Mouse (Mus musculus) spleen, adult 2 months (tissue): ENCODE measurements around the gene Timm29. TPM values are rescaled to one million over a fixed set of nuclear protein-coding genes. Genes with fewer than 3 reads are reported as not detected.
A peak's percentile ranks its signal among the peaks of the same experiment; 100 is the strongest.

Source experiments
- DNase-seq, 2 experiments: peaks; one replicate each; pipeline versions ENCODE4 v3.0.0 to v3.0.0-alpha.2; 2012 to 2021; ENCODE audit warnings: low spot score in 2 of 2, low read depth in 1 of 2
- H3K27ac ChIP-seq: fragments of 200-500 bp; 2 replicates; pipeline ENCODE4 v1.5.1; 2012; ENCODE audit warnings: low read length, inconsistent platforms; ENCODE audit not compliant: insufficient read depth
- H3K27me3 ChIP-seq: fragments of 200-500 bp; 2 replicates; pipeline ENCODE4 v1.6.1; 2012; ENCODE audit warnings: mild to moderate bottlenecking, moderate library complexity, low read length, inconsistent platforms; ENCODE audit not compliant: control insufficient read depth, insufficient read depth
- H3K36me3 ChIP-seq: fragments of 200-500 bp; 2 replicates; pipeline ENCODE4 v1.6.1; 2012; ENCODE audit warnings: mild to moderate bottlenecking, low read length, inconsistent platforms; ENCODE audit not compliant: control insufficient read depth, insufficient read depth
- H3K4me1 ChIP-seq: fragments of 200-500 bp; 2 replicates; pipeline ENCODE4 v1.6.1; 2011; ENCODE audit warnings: inconsistent platforms; ENCODE audit not compliant: control insufficient read depth, insufficient read depth, insufficient read length
- H3K4me3 ChIP-seq: fragments of 200-500 bp; 2 replicates; pipeline ENCODE4 v1.5.1; 2011; ENCODE audit warnings: mild to moderate bottlenecking, inconsistent platforms; ENCODE audit not compliant: insufficient read depth, insufficient read length; ENCODE audit errors: extremely low read depth
- CTCF ChIP-seq: fragments of 200-500 bp; IDR thresholded peaks from 2 replicates; pipeline ENCODE4 v1.5.1; 2011; ENCODE audit warnings: mild to moderate bottlenecking, inconsistent platforms; ENCODE audit not compliant: insufficient read depth, insufficient read length, insufficient replicate concordance; ENCODE audit errors: extremely low read depth
- POLR2A ChIP-seq: fragments of 200-500 bp; IDR thresholded peaks from 2 replicates; pipeline ENCODE4 v1.6.1; 2011; ENCODE audit warnings: low read depth, low read length, inconsistent platforms
- WGBS: fragments of 180-500 bp; shearing (Covaris S2); methylation state at CpG from one replicate; pipeline ENCODE4 v1.1.7; 2018; 5-methylcytosine and 5-hydroxymethylcytosine counted together
- polyA plus RNA-seq: library from polyadenylated mRNA; depleted of rRNA; stranded (reverse); fragments of >200 nt; gene quantifications from 2 replicates; pipeline ENCODE4 v1.2.3, GENCODE M21; 2012; rRNA removed

Gene Timm29
- 14.9 and 17.6 TPM in 2 replicates for polyA plus RNA-seq

GRCm38 (mm10) chr9:21592703-21593121 is at the start of gene Timm29, which contains the start of gene Yipf2:
Timm29 (plus strand) TSS chr9:21592722.
Yipf2 (minus strand) TSS chr9:21592828.
- TF ChIP-seq POLR2A = peak; percentile 11; the same call in 1 of the 2 replicates
- no peak for TF ChIP-seq CTCF
- peak; percentile 82 to 94 for DNase-seq
- WGBS = under 1% methylated on average over 30 of the region's 30 CpGs
- Histone ChIP-seq H3K27me3 (no peaks in the 10 kb centered on the region), H3K36me3 (peaks cover 11% of the 10 kb centered on the region), H3K4me3 (peak within 1 kb of the TSS; percentile 74), H3K4me1 (peaks cover 9% of the 10 kb centered on the region; the same call in 1 of the 2 replicates), H3K27ac (peak within 1 kb of the TSS; percentile 66)

- Histone ChIP-seq H3K27me3 (no peaks in the 10 kb centered on the region), H3K36me3 (peaks cover 4% of the 10 kb centered on the region; the same call in 1 of the 2 replicates), H3K4me3 (peak overlapping the region; percentile 73; the same call in 1 of the 2 replicates), H3K27ac (no peak overlapping the region), H3K4me1 (peaks cover 5% of the 10 kb centered on the region)
- 31% methylated on average over 9 of the region's 9 CpGs for WGBS
- no peak for DNase-seq
- TF ChIP-seq POLR2A (no peak), CTCF (no peak)
These were observed 47.1 kb upstream of the Timm29 start for GRCm38 (mm10) chr9:21545351-21545915.

DNA sequence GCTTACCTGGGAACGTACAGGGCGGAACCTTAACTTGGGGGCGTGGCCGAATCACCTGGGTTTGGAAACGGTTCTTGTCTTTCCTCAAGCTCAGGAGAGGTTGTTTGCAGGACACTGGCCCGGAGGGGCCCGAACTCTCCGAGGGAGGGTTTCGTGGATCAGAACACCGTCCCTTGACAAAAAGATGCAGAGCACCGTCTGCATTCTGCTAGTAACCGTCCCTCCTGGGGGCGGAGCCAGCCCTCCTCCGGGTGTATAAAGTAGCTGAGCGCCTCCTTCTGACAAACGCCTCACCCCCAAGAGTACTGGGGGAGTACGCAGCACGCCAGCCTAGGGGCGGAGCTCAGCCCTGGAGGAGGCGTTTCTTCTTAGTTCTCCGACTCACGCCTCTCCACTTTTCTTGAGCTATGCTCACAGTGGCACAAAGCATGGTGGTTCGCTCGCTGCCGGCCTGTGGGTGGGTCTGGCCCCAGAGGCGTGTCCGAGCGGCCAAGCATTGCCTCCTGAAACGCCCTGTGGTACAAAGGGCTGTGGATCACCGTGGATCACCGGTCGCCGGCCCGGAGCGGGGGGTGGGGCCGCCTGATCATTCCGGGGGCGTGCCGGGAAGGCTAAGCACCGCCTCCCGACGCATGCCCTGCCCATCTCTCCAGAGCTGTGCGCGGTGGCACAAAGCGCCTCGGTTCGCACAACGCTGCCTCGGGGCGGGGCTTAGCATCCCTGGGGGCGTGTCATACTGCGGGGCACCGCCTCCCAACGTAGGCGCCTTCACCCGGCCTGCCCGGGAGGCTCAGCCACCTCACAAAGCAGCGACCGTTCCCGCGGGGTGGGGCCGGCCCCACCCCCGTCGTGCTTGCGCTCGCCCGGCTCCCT is 46.4 kb upstream of the Timm29 start:
- H3K4me3 ChIP-seq = peak overlapping the region; percentile 73
- H3K4me1 ChIP-seq = peaks cover 5% of the 10 kb centered on the region
- peak overlapping the region; percentile 65 for H3K27ac ChIP-seq
- under 1% methylated on average over 66 of the region's 67 CpGs for WGBS
- H3K36me3 ChIP-seq = no peaks in the 10 kb centered on the region
- TF ChIP-seq POLR2A (no peak), CTCF (peak; percentile 67; the same call in 1 of the 2 replicates)
- DNase-seq = peak; percentile 96 to 99
- no peaks in the 10 kb centered on the region for H3K27me3 ChIP-seq

DNA sequence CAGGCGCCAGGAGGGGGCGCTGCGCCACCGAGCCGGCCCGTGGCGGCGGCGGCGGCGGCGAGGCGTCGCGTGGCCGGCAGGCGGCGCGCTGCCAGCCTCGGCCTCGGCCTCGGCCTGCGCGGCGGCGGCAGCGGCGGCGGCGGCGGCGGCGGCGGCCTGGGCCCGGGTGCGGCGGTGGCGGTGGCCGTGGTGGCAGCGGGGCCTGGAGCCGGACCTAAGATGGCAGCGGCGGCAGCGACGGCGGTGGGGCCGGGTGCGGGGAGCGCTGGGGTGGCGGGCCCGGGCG is 45.8 kb upstream of the Timm29 start, which contains the start of gene Carm1:
Gene Carm1 (plus strand): TSS at position 106 of the 286 bp plus-strand sequence.
- 25% methylated on average over 39 of the region's 52 CpGs for WGBS
- peaks cover 5% of the 10 kb centered on the region for H3K4me1 ChIP-seq
- no peak for DNase-seq
- TF ChIP-seq CTCF = no peak
- TF ChIP-seq POLR2A = no peak
- H3K27ac ChIP-seq = peak within 1 kb of the TSS; percentile 71
- no peaks in the 10 kb centered on the region for H3K27me3 ChIP-seq
- H3K36me3 ChIP-seq = no peaks in the 10 kb centered on the region
- H3K4me3 ChIP-seq = peak within 1 kb of the TSS; percentile 91

DNA sequence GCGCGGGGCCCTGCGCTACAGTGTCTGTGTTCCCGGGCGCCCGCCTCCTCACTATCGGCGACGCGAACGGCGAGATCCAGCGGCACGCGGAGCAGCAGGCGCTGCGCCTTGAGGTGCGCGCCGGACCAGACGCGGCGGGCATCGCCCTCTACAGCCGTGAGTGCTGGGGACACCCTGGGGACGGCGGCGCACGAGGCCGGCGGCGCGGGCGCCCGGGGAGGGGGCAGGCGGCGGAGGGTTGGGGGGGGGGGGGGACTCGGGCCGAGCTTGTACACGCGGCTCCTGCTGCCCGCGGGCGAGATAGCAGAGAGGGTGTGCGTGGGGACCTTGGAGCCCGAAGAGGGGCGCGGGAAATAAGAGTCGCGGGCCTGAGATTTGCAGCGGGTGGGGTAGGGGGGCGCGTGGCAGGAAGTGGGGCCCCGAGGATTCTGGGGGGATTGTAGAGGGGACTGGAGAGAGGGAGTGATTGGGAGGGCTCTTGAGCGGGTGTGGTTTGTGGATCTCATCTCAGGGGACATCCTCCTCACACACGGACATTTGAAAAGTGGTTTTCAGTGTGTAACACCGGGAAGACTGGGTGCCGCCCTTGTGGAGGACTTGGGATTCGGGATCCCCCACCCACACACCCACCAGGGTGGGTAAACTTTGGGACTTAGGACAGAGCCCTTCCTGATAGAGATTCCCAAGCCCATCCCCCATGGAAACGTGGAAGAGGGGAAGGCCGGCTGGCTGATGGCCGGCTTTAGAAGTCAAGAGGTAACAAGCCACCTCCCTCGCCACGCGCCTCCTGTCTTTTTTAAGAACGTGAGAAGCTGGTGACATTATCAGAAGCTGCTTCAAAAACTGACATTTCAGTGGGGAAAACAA is 45.2 kb upstream of the Timm29 start:
- WGBS = 2% methylated on average over 36 of the region's 66 CpGs
- TF ChIP-seq POLR2A (no peak), CTCF (no peak)
- H3K27me3 ChIP-seq = no peaks in the 10 kb centered on the region
- no peaks in the 10 kb centered on the region for H3K36me3 ChIP-seq
- DNase-seq = peak in 1 of 2 experiments; percentile 55
- peak overlapping the region; percentile 91 for H3K4me3 ChIP-seq
- peaks cover 5% of the 10 kb centered on the region for H3K4me1 ChIP-seq
- H3K27ac ChIP-seq = peak overlapping the region; percentile 71

- no peak for TF ChIP-seq POLR2A
- TF ChIP-seq CTCF = no peak
- H3K4me1 ChIP-seq = peaks cover 3% of the 10 kb centered on the region
- H3K36me3 ChIP-seq = no peaks in the 10 kb centered on the region
- no peaks in the 10 kb centered on the region for H3K27me3 ChIP-seq
- 94% methylated on average over 2 of the region's 2 CpGs for WGBS
- DNase-seq = no peak
- no peak overlapping the region for H3K4me3 ChIP-seq
- H3K27ac ChIP-seq = no peak overlapping the region
These were observed 41.5 kb upstream of the Timm29 start for GRCm38 (mm10) chr9:21551049-21551448.
